In genomic region chr5:98253838-98254821, GRCm38 (mm10) we compare ENCODE assay signal across 8 mouse cellular contexts. TPM values are rescaled to one million over a fixed set of nuclear protein-coding genes. Genes with fewer than 3 reads are reported as not detected.
A peak's percentile ranks its signal among the peaks of the same experiment; 100 is the strongest.
DNase-seq lines count a peak whose midpoint lies in the region; ATAC-seq and TF ChIP-seq lines count a peak whose summit lies in the region.

TSS of gene Fgf5 (plus strand) at chr5:98254184.

- H3K27ac ChIP-seq in forebrain, embryonic 11.5 days (ENCODE audit: low read depth, low read length), result no peak within 1 kb of the TSS
- no peak within 1 kb of the TSS for H3K27ac ChIP-seq in hindbrain, embryonic 11.5 days (ENCODE audit: low read depth, low read length)
- H3K27ac ChIP-seq in midbrain, postnatal 0 days (ENCODE audit: low read depth, low read length), result no peak within 1 kb of the TSS

- peak within 1 kb of the TSS; percentile 99 for H3K4me2 ChIP-seq in forebrain, embryonic 11.5 days (ENCODE audit: low read depth, low read length, severe bottlenecking)
- H3K4me2 ChIP-seq in hindbrain, embryonic 11.5 days (replicated peaks; ENCODE audit: low read depth, low read length), result peak within 1 kb of the TSS; percentile 92
- H3K4me2 ChIP-seq in midbrain, postnatal 0 days (ENCODE audit: low read depth, low read length, poor library complexity, severe bottlenecking), result peak within 1 kb of the TSS; percentile 87

- H3K4me3 ChIP-seq in forebrain, embryonic 11.5 days (ENCODE audit: low read depth, low read length), result peak within 1 kb of the TSS; percentile 55
- H3K4me3 ChIP-seq in hindbrain, embryonic 11.5 days (ENCODE audit: low read depth, low read length), result peak within 1 kb of the TSS; percentile 50
- H3K4me3 ChIP-seq in midbrain, postnatal 0 days (ENCODE audit: low read depth, low read length), result peak within 1 kb of the TSS; percentile 55

- peak within 1 kb of the TSS; percentile 62 for H3K9ac ChIP-seq in forebrain, embryonic 11.5 days (ENCODE audit: low read length)
- H3K9ac ChIP-seq in hindbrain, embryonic 11.5 days (ENCODE audit: low read depth, low read length), result peak within 1 kb of the TSS; percentile 58
- H3K9ac ChIP-seq in midbrain, postnatal 0 days (replicated peaks; ENCODE audit: low read length, poor library complexity, severe bottlenecking), result peak within 1 kb of the TSS; percentile 60

- peak; percentile 12 to 55 for DNase-seq in adrenal gland, adult (ENCODE audit: inconsistent age in 2 of 2, low spot score in 1 of 2)
- DNase-seq in adrenal gland, adult 8-10 months, result no peak
- peak; percentile 71 for DNase-seq in brain, embryonic 14.5 days (ENCODE audit: low read depth)
- DNase-seq in forebrain, embryonic 11.5 days (ENCODE audit: low spot score), result peak; percentile 75
- DNase-seq in hindbrain, embryonic 11.5 days (ENCODE audit: low spot score), result peak; percentile 73
- peak; percentile 64 for DNase-seq in left cerebral cortex, postnatal 4 days
- peak; percentile 32 for DNase-seq in midbrain, postnatal 0 days (ENCODE audit: low spot score)
- peak; percentile 2 to 4 for DNase-seq in urinary bladder, postnatal 36 days (ENCODE audit: low spot score in 2 of 2)

- H3K9me3 ChIP-seq in forebrain, embryonic 11.5 days (ENCODE audit: control insufficient read depth, low read length), result no peaks in the 10 kb centered on the region
- H3K9me3 ChIP-seq in hindbrain, embryonic 11.5 days (ENCODE audit: control insufficient read depth, low read length), result no peaks in the 10 kb centered on the region
- H3K9me3 ChIP-seq in midbrain, postnatal 0 days (ENCODE audit: low read length), result no peaks in the 10 kb centered on the region

- H3K36me3 ChIP-seq in forebrain, embryonic 11.5 days (ENCODE audit: control insufficient read depth, insufficient read depth, low read length), result no peaks in the 10 kb centered on the region
- H3K36me3 ChIP-seq in hindbrain, embryonic 11.5 days (ENCODE audit: control insufficient read depth, insufficient read depth, low read length), result no peaks in the 10 kb centered on the region
- H3K36me3 ChIP-seq in midbrain, postnatal 0 days (ENCODE audit: insufficient read depth, low read length), result no peaks in the 10 kb centered on the region

- intact Hi-C loops in left cerebral cortex, postnatal 4 days (cut with DNase I), result loop anchor here (5.0 kb wide), 1 partner anchor 68 kb away; no protein-coding TSS in a partner anchor

- H3K4me1 ChIP-seq in forebrain, embryonic 11.5 days (replicated peaks; ENCODE audit: control insufficient read depth, insufficient read depth, low read length), result peaks cover 7% of the 10 kb centered on the region; the same call in 1 of the 2 replicates
- no peaks in the 10 kb centered on the region; the same call in 1 of the 2 replicates for H3K4me1 ChIP-seq in hindbrain, embryonic 11.5 days (replicated peaks; ENCODE audit: control insufficient read depth, insufficient read depth, low read length)
- peaks cover 3% of the 10 kb centered on the region; the same call in 1 of the 2 replicates for H3K4me1 ChIP-seq in midbrain, postnatal 0 days (ENCODE audit: insufficient read depth, low read length)

- peak; percentile 81 for ATAC-seq in forebrain, embryonic 11.5 days (replicated peaks; ENCODE audit: low FRiP score)
- peak; percentile 81 for ATAC-seq in hindbrain, embryonic 11.5 days (ENCODE audit: low FRiP score)
- peak; percentile 82 for ATAC-seq in midbrain, postnatal 0 days (ENCODE audit: low FRiP score)

- WGBS in forebrain, embryonic 11.5 days, result under 1% methylated on average over 77 of the region's 80 CpGs
- whole genome bisulfite sequencing in hindbrain, embryonic 11.5 days, result under 1% methylated on average over 71 of the region's 80 CpGs
- under 1% methylated on average over 69 of the region's 80 CpGs for WGBS in midbrain, postnatal 0 days

- H3K27me3 ChIP-seq in forebrain, embryonic 11.5 days (ENCODE audit: control insufficient read depth, insufficient read depth, low read length), result peaks cover 36% of the 10 kb centered on the region
- peaks cover 20% of the 10 kb centered on the region for H3K27me3 ChIP-seq in hindbrain, embryonic 11.5 days (ENCODE audit: control insufficient read depth, insufficient read depth, low read length)
- H3K27me3 ChIP-seq in midbrain, postnatal 0 days (ENCODE audit: insufficient read depth, low read length), result peaks cover 39% of the 10 kb centered on the region

- no peak for TF ChIP-seq CTCF in brain, embryonic 14.5 days (IDR thresholded peaks at IDR 0.05; ENCODE audit: borderline replicate concordance, extremely low read depth, insufficient read depth, insufficient read length)
- TF ChIP-seq CTCF in midbrain, postnatal 0 days (IDR thresholded peaks at IDR 0.05), result no peak

- TF ChIP-seq POLR2A in brain, embryonic 14.5 days (IDR thresholded peaks at IDR 0.05; ENCODE audit: borderline replicate concordance, extremely low read depth, insufficient read depth, insufficient read length, poor library complexity, severe bottlenecking), result 0 out of 2 replicates have a peak, but pooled peaks have one; percentile 6

RNA-seq across cellular contexts. Expression of gene Fgf5, which starts in this region (rescaled TPM):
- total RNA-seq in adrenal gland, adult 8-10 months (2022), result under 1 TPM in 1 of 4 experiments, not detected in 3; 0.17 TPM
- 0.33 and 0.43 TPM in 2 replicates for polyA plus RNA-seq in brain, embryonic 14.5 days (2012; rRNA removed)
- 0.16 and 0.32 TPM in 2 replicates for polyA plus RNA-seq in forebrain, embryonic 11.5 days (2014; fragmentation: Nextera tagmentation; extraction: Ambion mirVana)
- polyA plus RNA-seq in hindbrain, embryonic 11.5 days (2014; fragmentation: Nextera tagmentation; extraction: Ambion mirVana), result 0.76 and 1.5 TPM in 2 replicates
- total RNA-seq in left cerebral cortex, postnatal 4 days (2021), result 1 to 10 TPM; 1.3 to 1.5 TPM
- 1.1 TPM in 2 replicates for total RNA-seq in midbrain, postnatal 0 days (2014; rRNA removed)
- 0.32 and 0.88 TPM in 2 replicates for polyA plus RNA-seq in midbrain, postnatal 0 days (2015; fragmentation: Nextera tagmentation; extraction: Ambion mirVana)

Comparison
In these comparisons a context has a peak if more than half of its experiments do, and no peak if none do; other contexts are left out.
1. Peak in DNase-seq in brain, embryonic 14.5 days; RNA of the gene not detected or under 1 TPM.
2. Peak in DNase-seq, ATAC-seq, H3K4me3 ChIP-seq, H3K9ac ChIP-seq and H3K4me2 ChIP-seq in forebrain, embryonic 11.5 days; RNA of the gene not detected or under 1 TPM.